Mouse (Mus musculus) B cell, adult 2 months (primary cell): ENCODE results near the gene Git2.

Experiments
- DNase-seq, 2 experiments: peaks; one replicate each; pipeline ENCODE4 v3.0.0; 2022

The Git2 gene

DNA sequence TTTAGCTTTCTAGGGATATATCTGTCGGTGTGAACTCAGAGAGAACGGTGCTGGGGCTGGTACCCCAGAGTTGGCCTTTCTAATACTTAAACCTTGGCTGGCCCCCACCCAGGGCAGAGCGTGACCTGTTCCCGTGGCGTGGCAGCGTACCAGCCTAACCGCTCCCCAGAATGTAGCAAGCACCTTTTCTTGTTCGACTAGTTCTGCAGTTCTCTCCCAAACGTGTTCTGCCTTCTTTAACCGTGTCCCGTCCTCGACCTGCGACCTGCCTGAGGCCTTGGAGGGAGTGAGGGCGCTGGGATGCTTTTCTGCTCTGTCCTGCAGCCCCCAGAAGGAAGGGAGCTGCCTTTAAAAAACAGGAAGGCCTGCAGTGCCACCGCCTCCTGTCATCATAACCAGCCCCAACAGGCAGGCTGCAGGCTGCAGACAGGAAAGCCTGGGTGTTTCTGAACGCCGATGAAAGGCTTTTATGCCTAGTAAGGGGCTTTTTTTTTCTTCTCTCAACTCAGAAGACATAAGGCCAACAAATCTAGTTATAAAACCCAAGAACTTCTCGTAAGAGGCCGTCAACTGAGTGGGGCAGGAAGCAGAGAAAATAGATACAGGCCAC lies 94.5 kb downstream of the Git2 start:
- DNase-seq, result no peak

DNA sequence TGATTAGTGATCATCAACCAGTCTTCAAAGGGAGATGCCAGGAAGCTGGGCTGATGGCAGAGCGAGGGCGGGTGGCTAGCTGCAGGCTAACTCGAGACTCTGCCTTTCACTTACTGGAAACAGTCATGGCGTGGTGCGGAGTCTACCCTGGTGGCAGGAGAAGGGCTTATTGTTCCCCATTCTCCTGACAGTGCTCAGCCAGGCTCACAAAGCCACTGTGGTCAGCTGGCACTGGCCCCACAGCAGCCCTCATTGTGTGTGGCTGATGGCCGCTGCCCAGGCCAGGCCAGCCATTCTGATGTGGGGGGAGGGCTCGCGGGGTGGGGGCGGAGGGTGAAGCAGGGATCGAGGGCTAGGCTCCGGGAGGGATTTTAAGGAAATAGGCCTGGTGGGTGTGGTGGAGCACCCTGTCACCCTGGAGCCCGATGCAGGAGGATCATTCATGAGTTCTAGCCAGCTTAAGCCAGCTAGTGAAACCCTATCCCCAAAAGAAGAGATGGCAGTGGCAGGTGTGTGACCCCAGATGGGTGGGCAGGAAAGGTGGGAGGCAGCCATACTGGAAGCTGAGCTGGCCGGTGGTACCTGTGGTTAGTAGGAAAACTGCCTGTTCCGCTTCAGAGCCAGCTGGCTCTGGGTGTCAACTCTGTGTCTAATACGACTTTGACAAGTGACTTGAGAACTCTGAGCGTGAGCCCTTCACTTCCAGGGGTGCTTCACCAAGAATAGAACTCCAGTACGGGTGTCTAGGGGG lies 95.3 kb downstream of the Git2 start:
- DNase-seq, result peak in 1 of 2 experiments; percentile 9
